Mouse (Mus musculus) myocyte (in vitro differentiated cells): ENCODE results near the gene Cul9. TPM values are rescaled to one million over a fixed set of nuclear protein-coding genes. Genes with fewer than 3 reads are reported as not detected.

ENCODE experiments used
- H3K27me3 ChIP-seq: one replicate; pipeline ENCODE4 v1.6.1; 2011; ENCODE audit not compliant: control insufficient read depth, insufficient read depth, insufficient read length
- H3K36me3 ChIP-seq: one replicate; pipeline ENCODE4 v1.6.1; 2011; ENCODE audit not compliant: control insufficient read depth, insufficient read depth
- H3K4me2 ChIP-seq: one replicate; pipeline ENCODE4 v1.6.1; 2011; ENCODE audit warnings: low read depth, control low read depth
- H3K4me3 ChIP-seq: one replicate; pipeline ENCODE4 v1.5.1; 2011; ENCODE audit warnings: mild to moderate bottlenecking, control low read depth, moderate library complexity
- H3K79me2 ChIP-seq: one replicate; pipeline ENCODE4 v1.6.1; 2011; ENCODE audit not compliant: control insufficient read depth, insufficient read depth
- H3ac ChIP-seq: one replicate; pipeline ENCODE4 v1.6.1; 2011; ENCODE audit not compliant: control insufficient read depth, insufficient read length
- CEBPB ChIP-seq: IDR thresholded peaks from 2 replicates; pipeline ENCODE4 v1.6.1; 2011; ENCODE audit warnings: mild to moderate bottlenecking, moderate library complexity; ENCODE audit not compliant: poor library complexity, insufficient read depth, severe bottlenecking
- E2F4 ChIP-seq: IDR thresholded peaks from one replicate; pipeline ENCODE4 v1.6.1; 2011; ENCODE audit warnings: mild to moderate bottlenecking, control low read depth, moderate library complexity; ENCODE audit not compliant: insufficient read depth
- MAX ChIP-seq: IDR thresholded peaks from one replicate; pipeline ENCODE4 v1.6.1; 2011; ENCODE audit warnings: low read depth, mild to moderate bottlenecking, control low read depth
- MYOD1 ChIP-seq, 3 experiments: IDR thresholded peaks; one replicate each; pipeline ENCODE4 v1.6.1; 2011; ENCODE audit warnings: control low read depth in 2 of 3, low read depth in 2 of 3, mild to moderate bottlenecking in 2 of 3, moderate library complexity in 1 of 3; ENCODE audit not compliant: insufficient read length in 2 of 3, control insufficient read depth in 1 of 3
- MYOG ChIP-seq, 3 experiments: IDR thresholded peaks; one replicate each; pipeline ENCODE4 v1.6.1; 2011; ENCODE audit warnings: control low read depth in 2 of 3, low read depth in 2 of 3, mild to moderate bottlenecking in 2 of 3; ENCODE audit not compliant: insufficient read length in 2 of 3, control insufficient read depth in 1 of 3, insufficient read depth in 1 of 3
- POLR2A ChIP-seq: IDR thresholded peaks from one replicate; pipeline ENCODE4 v1.6.1; 2011; ENCODE audit warnings: low read depth, mild to moderate bottlenecking, control low read depth, moderate library complexity; ENCODE audit not compliant: insufficient read length
- POLR2AphosphoS2 ChIP-seq: IDR thresholded peaks from one replicate; pipeline ENCODE4 v1.6.1; 2011; ENCODE audit warnings: low read depth, control low read depth; ENCODE audit not compliant: insufficient read length
- REST ChIP-seq: IDR thresholded peaks from one replicate; pipeline ENCODE4 v1.6.1; 2011; ENCODE audit warnings: mild to moderate bottlenecking, control low read depth, moderate library complexity; ENCODE audit not compliant: insufficient read depth, insufficient read length
- SRF ChIP-seq: IDR thresholded peaks from one replicate; pipeline ENCODE4 v1.6.1; 2011; ENCODE audit warnings: low read depth; ENCODE audit not compliant: control insufficient read depth, insufficient read length
- TCF12 ChIP-seq: IDR thresholded peaks from one replicate; pipeline ENCODE4 v1.6.1; 2011; ENCODE audit warnings: mild to moderate bottlenecking, control low read depth; ENCODE audit not compliant: poor library complexity, insufficient read depth, severe bottlenecking
- TCF3 ChIP-seq: IDR thresholded peaks from one replicate; pipeline ENCODE4 v1.6.1; 2011; ENCODE audit warnings: low read depth, control low read depth; ENCODE audit not compliant: insufficient read length
- USF1 ChIP-seq: IDR thresholded peaks from one replicate; pipeline ENCODE4 v1.6.1; 2011; ENCODE audit warnings: low read depth, mild to moderate bottlenecking, control low read depth, moderate library complexity
- polyA plus RNA-seq: library from polyadenylated mRNA; unstranded; fragments of >200 nt; fragmentation: generic; extraction: Trizol; gene quantifications from one replicate; pipeline ENCODE4 v1.2.1, GENCODE M21; 2012; ENCODE audit warnings: missing spikeins

The Cul9 gene
- polyA plus RNA-seq, 1 experiment = 0.43 TPM

GRCm38 (mm10) chr17:46458439-46458838 is 87.7 kb downstream of the Cul9 start:
- Histone ChIP-seq H3K36me3 (no peaks in the 10 kb centered on the region), H3K4me3 (no peak overlapping the region), H3K27me3 (peaks cover 94% of the 10 kb centered on the region), H3K79me2 (no peaks in the 10 kb centered on the region), H3K4me2 (no peak overlapping the region), H3ac (no peak overlapping the region)
- no peak for TF ChIP-seq POLR2AphosphoS2

GRCm38 (mm10) chr17:46457791-46458190 is 88.4 kb downstream of the Cul9 start:
- Histone ChIP-seq H3K4me2 (no peak overlapping the region), H3K79me2 (no peaks in the 10 kb centered on the region), H3ac (no peak overlapping the region), H3K36me3 (no peaks in the 10 kb centered on the region), H3K4me3 (no peak overlapping the region), H3K27me3 (peaks cover 95% of the 10 kb centered on the region)
- TF ChIP-seq MYOD1 (IDR thresholded peaks at IDR 0.05; ENCODE audit: control insufficient read depth in 1 of 3, insufficient read length in 2 of 3, low read depth in 2 of 3) (no peak), POLR2AphosphoS2 (no peak), MYOG (IDR thresholded peaks at IDR 0.05; ENCODE audit: control insufficient read depth in 1 of 3, insufficient read depth in 1 of 3, insufficient read length in 2 of 3, low read depth in 2 of 3) (no peak), REST (no peak), E2F4 (no peak), USF1 (no peak), MAX (no peak), TCF12 (no peak), CEBPB (no peak), TCF3 (no peak), SRF (no peak), POLR2A (no peak)

GRCm38 (mm10) chr17:46455110-46455691 is 91.0 kb downstream of the Cul9 start:
- Histone ChIP-seq H3K79me2 (no peaks in the 10 kb centered on the region), H3K27me3 (peaks cover 83% of the 10 kb centered on the region), H3K36me3 (no peaks in the 10 kb centered on the region), H3K4me3 (no peak overlapping the region), H3ac (no peak overlapping the region), H3K4me2 (no peak overlapping the region)
- TF ChIP-seq POLR2A (no peak), TCF3 (no peak), MYOG (IDR thresholded peaks at IDR 0.05; ENCODE audit: control insufficient read depth in 1 of 3, insufficient read depth in 1 of 3, insufficient read length in 2 of 3, low read depth in 2 of 3) (no peak), POLR2AphosphoS2 (no peak), MAX (no peak), E2F4 (no peak), TCF12 (no peak), MYOD1 (IDR thresholded peaks at IDR 0.05; ENCODE audit: control insufficient read depth in 1 of 3, insufficient read length in 2 of 3, low read depth in 2 of 3) (no peak), USF1 (no peak), SRF (no peak), REST (no peak), CEBPB (no peak)

- H3K27me3 ChIP-seq = peaks cover 82% of the 10 kb centered on the region
- H3K36me3 ChIP-seq = no peaks in the 10 kb centered on the region
- no peak overlapping the region for H3K4me3 ChIP-seq
Measured at GRCm38 (mm10) chr17:46454539-46454938, 91.6 kb downstream of the Cul9 start.

GRCm38 (mm10) chr17:46453970-46454411 is 92.2 kb downstream of the Cul9 start:
- no peak overlapping the region for H3K4me2 ChIP-seq
- H3K4me3 ChIP-seq = no peak overlapping the region
- no peak for TF ChIP-seq USF1
- no peak for TF ChIP-seq SRF
- TF ChIP-seq POLR2A = no peak
- TF ChIP-seq MAX = no peak
- TF ChIP-seq POLR2AphosphoS2 = no peak
- H3K36me3 ChIP-seq = no peaks in the 10 kb centered on the region
- H3ac ChIP-seq = no peak overlapping the region
- peaks cover 77% of the 10 kb centered on the region for H3K27me3 ChIP-seq
- H3K79me2 ChIP-seq = no peaks in the 10 kb centered on the region

More at GRCm38 (mm10) chr17:46454539-46454938, 91.6 kb downstream of the Cul9 start:
- no peak for TF ChIP-seq POLR2A
- no peak for TF ChIP-seq TCF3
- no peak for TF ChIP-seq USF1
- TF ChIP-seq MYOG (IDR thresholded peaks at IDR 0.05; ENCODE audit: control insufficient read depth in 1 of 3, insufficient read depth in 1 of 3, insufficient read length in 2 of 3, low read depth in 2 of 3) = no peak
- no peak for TF ChIP-seq MAX
- no peak for TF ChIP-seq SRF
- TF ChIP-seq TCF12 = no peak
- TF ChIP-seq REST = no peak
- no peak for TF ChIP-seq E2F4
- no peak for TF ChIP-seq CEBPB
- no peak for TF ChIP-seq POLR2AphosphoS2
- no peak for TF ChIP-seq MYOD1 (IDR thresholded peaks at IDR 0.05; ENCODE audit: control insufficient read depth in 1 of 3, insufficient read length in 2 of 3, low read depth in 2 of 3)
- Histone ChIP-seq H3K4me2 (no peak overlapping the region), H3K79me2 (no peaks in the 10 kb centered on the region), H3ac (no peak overlapping the region)
